Mouse (Mus musculus) A20 (cell line): Measurements from ENCODE around the gene Wdpcp.

Experiments
- DNase-seq: peaks from one replicate; pipeline ENCODE4 v3.0.0-alpha.2; 2011; ENCODE audit warnings: low read depth, low spot score

The Wdpcp gene

DNA sequence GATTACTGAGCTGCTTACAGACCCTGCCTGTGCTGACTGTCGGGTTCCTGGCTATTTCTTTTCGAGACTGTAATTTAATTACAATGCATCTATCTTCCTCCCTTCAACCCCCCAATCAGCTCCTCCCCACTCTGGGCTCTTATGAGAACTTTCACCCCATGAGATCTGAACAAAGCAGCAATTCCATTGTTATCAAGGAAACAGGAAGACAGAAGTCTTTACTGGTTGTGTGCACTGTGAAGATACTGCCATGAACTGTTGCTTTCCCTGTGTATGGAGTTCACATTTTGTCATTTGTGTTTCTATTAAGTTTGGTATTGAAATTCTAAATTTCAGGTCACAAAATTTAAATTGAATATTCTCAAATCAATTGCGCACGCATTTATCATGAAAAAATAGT lies 177.5 kb downstream of the Wdpcp start:
- no peak for DNase-seq

DNA sequence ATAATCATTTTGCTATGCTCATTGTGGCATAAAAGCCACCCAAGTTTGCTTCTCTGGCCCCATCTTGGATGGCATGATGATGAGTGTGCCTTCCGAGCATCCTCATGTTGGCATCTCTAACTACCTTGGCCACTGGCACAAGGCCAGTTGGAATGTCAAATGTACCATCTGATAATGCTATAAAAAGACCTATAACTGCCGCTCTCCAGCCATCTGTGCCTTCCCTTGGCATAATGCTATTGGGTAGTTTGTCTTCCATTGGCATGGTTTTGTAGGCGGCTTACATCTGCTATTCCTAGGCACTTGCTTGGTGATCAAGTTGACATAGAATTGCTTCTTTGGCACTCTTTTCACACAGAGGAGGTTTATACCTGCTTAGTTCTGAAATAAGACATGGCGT lies 191.2 kb downstream of the Wdpcp start:
- no peak for DNase-seq

DNA sequence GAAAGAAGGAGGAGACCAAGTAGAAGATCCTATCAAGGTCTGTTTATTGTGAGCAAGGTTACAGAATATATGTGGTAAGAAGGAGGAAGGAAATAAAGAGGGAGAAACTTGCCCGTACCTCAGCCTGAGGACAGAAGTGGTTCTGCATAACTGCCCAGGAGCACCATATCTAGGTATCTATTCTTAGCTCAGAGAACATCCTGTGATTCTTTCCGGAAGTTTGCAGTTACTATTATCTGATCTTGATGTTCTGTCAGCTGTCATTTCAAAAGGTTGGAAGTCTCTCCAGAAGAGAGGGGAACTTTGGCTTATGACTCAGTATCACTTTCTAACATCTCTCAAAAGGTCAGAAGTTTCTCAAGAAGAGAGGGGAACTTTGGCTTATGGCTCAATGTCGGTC lies 216.8 kb downstream of the Wdpcp start:
- peak; percentile 23 for DNase-seq

DNA sequence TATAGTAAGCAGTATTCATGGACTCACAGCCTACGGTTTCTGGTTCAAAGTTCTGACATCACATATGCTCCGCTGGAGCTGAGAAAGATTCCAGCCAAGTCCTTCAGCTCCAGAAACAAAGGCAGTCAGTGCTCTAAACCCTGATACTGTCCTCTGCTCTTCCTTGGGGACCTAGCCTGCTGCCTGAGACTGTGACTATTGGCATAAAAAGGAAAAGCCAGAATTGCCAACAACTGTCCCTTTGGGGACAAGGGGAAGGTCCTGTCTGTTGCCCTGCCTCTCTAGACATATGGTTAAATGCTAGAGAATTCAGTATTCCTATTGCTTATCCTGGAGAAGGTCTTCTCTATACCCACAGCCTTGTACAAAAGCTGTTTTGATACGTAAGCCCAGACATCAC lies 252.9 kb downstream of the Wdpcp start:
- no peak for DNase-seq

DNA sequence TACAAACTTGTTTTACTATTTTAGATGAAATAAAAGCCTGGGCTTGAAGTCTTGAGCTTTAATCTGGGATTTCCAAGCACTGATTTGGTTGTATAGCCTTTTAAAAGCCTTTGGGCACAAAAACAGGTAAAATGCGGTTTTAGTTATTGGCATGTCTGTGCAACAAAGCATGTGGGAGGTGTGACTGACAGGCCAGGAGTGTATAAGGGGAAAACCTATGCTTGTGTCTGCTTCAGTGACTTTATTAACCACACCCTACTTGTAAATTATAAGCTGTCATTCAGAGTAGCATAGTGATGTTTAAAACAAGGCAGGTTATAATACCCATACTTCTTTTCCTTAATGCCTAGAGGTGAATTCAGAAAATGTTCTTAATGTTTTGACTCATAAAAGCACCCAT lies 254.5 kb downstream of the Wdpcp start:
- DNase-seq: peak; percentile 50

DNA sequence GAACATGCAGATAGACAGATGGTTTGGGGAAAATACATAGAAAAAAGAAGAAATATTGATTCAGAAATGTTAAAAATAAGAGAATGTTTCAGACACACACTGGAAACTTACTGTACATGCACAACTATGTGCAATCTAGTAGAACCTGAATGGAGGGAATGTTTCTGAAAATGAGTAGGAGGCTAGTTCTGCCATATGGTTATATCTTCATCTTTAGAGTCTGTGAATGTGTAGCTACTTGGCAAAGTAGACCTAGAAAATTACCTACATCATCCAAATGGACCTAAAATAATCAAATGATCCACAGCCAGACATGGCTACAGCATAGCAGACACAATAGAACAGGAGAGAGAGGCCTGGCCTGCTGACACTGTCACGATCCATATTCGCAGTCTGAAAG lies 275.0 kb downstream of the Wdpcp start:
- no peak for DNase-seq

DNA sequence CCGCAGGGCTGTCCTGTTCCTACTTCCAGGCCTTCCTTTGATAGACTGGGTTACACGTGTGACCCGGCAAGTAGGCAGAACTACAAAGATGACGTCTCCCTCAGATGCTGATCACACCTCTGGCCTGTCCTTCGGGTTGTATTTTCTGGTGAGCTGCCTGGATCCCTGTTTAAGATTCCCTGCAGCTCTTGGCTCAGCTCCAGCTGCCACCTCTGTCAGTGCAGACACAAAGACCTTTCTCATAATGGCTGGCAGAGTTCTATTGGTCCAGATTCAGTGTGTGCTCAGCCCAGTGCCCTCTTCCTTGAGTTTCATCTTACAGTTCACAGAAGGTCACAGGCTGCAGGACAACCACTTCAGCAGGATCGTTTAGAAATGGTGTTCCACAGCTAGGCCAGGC lies 292.0 kb downstream of the Wdpcp start:
- no peak for DNase-seq

DNA sequence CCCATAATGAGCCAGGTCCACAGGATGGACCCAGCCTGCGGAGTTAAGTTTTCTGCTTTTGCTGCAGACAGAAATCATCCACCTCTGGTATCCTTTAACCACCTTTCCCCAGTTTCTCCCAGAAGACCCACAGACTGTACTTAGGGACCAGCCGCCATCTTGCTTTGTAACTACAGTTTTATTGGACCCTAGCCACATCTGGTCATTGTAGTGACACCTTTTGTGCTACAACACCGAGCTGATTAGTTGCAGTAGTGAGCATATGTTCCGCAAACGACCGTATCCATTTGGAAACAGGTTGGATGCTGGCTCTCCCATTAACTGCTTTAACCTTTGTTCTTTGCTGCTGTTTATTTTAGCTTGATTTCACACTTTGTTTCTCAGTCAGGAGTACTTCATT lies 292.5 kb downstream of the Wdpcp start:
- DNase-seq: no peak

DNA sequence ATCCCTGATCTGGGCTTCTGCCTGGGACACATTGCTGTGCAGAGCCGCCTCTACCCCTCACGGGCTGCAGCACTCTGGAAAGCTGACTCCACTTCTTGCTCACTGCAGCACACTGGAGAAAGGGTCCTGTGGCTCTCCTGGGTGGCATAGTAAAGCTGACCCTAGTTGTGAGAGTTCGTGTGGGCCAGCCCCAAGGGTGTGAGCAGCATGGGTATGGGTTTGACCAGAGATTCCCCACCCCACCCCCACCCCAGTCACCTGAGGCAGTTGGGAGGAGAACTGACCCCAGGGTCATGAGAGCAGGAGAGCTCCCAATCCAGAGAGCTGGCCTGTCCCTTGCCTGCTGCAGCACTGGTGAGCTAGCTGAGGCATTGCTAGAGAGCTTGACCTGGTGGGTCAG lies 296.6 kb downstream of the Wdpcp start:
- no peak for DNase-seq

DNA sequence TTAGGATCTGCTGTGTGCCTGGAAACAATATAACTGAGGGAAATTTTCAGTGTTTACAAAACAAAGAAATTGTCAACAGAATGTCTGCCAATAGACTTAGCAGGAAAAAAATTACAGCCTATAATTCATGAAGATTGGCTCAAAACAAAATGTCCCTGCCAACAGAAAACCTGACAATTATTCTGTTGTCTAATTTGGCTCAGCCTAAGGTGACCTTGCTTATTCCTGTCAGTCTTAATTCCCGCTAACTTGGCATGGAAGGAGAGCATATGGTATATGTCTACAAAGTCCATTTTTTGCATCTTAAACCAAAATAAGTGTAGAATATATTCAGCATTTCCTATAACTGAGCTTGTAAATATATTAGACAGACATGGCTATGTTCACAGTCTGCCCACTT lies 298.8 kb downstream of the Wdpcp start:
- DNase-seq: no peak

DNA sequence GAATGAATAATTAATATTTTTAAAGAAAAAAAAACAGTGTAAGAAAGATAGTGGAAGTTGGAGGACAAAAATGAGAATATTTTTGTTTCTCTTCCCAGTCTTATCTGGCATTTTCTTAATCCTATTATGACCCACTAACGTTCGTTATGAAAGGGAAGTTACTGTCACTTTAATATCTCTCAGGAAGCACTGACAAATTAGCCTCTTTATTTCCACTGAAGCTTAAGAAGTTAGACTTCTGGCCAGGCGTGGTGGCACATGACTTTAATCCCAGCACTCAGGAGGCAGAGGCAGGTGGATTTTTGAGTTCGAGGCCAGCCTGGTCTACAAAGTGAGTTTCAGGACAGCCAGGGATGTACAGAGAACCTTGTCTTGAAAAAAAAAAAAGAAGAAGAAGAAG lies 299.7 kb downstream of the Wdpcp start:
- DNase-seq: no peak

DNA sequence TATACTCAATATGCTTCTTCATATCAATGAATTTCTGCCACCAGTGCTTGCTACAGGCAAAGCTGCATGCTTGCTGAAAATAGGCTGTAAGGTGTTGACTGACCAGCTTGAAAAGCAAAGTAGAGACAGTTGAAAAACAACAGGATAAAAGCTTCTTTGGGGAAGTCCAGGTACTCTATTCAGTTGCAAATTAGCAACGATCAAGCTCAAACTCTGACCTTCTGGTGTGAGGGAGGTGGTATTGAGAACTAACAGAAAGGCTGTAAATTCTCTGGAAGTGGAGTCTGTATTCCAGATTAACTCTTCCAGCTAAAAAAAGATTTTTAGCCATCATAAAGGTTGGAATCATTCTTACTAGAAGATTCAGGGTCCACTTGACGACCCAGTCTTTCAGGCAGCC lies 303.0 kb downstream of the Wdpcp start:
- no peak for DNase-seq

DNA sequence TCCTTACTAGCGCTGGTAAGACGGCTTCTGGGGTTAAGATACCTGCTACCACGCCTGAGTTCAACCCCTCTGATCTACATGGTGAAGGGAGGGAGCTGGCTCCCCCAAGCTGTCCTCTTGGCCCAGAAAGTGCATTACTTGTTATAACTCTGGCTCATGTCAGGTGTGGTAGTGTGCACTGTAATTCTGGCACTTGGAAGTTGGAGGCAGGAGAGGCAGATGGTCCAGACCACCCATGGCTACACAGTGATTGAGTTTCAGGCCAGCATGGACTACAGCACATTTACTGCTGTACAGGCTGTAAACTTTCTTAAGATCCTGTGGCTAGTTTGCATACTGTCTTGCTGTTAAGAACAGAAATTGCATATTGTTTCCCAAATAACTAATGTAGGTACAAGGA lies 322.7 kb downstream of the Wdpcp start:
- DNase-seq: no peak

DNA sequence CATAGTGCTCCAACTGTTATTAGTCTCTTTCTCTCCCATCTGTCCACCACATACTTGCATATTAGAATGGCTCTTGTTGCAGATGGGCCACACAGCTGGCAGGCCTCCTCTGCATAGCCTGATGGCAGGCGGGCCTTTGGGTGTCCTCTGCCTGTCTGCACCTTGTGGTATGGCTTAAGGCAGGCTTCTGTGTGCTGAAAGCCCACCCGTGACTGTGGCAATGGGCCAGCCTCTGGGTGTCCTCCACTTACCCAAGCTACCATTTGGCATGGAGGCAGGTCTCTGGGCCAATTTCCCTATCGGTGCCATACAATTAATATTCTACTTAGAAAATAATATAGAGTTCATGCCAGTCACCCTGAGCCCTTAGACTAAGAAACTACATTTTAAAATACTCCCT lies 350.5 kb downstream of the Wdpcp start:
- DNase-seq: no peak
